Mouse (Mus musculus) heart, adult 2 months (tissue): ENCODE measurements at regions not wholly inside any gene's neighbourhood (a gene's known extent, or its start where the extent isn't known, plus 50 kb on each side); places are given as distances from the start of the nearest gene placed in this dataset.

Source experiments
- CTCF ChIP-seq: fragments of 200-600 bp; IDR thresholded peaks from 2 replicates; pipeline ENCODE4 v1.8.1; 2022; ENCODE audit warnings: antibody characterized with exemption, mild to moderate bottlenecking, moderate library complexity
- EP300 ChIP-seq: fragments of 200-500 bp; IDR thresholded peaks from 2 replicates; pipeline ENCODE4 v1.6.1; 2011; ENCODE audit warnings: low read depth, low read length, control low read depth; ENCODE audit not compliant: insufficient read depth
- POLR2A ChIP-seq: fragments of 200-500 bp; IDR thresholded peaks from 2 replicates; pipeline ENCODE4 v1.6.1; 2011; ENCODE audit warnings: mild to moderate bottlenecking, low read depth, low read length, control low read depth; ENCODE audit not compliant: insufficient read depth

DNA sequence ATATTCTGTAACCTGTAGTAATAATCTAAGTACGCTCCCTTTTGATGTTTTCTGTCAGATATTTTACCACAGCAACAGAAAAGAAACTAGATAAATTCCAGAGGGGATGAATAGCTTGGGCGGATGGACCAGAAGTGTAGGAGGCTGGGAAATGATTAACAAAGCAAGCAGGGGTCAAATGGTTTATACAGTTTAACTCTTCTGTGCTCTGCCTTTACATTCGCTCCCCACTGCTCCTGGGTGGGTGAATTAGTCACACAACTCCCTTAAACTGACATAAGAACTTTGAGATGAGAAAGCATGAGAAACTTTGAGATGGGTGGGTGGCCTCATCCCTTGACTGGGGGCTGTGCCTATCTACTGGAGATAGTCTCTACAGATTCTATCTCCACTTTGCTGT is 235.4 kb upstream of the Rarb start:
- TF ChIP-seq CTCF: no peak
- TF ChIP-seq EP300: no peak
- TF ChIP-seq POLR2A: no peak
